Mouse (Mus musculus): ENCODE results near the gene Trpc4ap. TPM values are rescaled to one million over a fixed set of nuclear protein-coding genes. Genes with fewer than 3 reads are reported as not detected.

Gene Trpc4ap
- polyA plus RNA-seq, 1 experiment, result 133 TPM

DNA sequence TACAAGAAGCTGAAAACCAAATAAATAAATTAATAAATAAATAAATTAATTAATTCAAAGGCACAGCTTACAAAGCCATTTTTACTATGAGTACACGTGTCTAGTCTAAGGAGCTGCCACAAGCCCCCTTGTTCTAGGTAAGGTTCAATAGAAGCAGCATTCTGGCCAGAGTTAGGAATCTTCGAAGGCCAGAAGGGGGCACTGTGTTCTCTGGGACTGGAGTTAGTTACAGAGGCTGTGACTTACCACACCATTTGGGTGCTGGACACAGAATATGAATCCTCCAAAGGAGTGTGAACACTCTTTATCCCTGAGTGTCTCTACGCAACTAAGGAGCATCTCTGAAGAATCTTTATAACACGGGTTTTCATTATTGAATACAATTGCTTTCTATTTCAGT lies 23.7 kb downstream of the Trpc4ap start:
- Histone ChIP-seq H3K27me3 (ENCODE audit: control insufficient read depth, insufficient read depth, low read length) (no peaks in the 10 kb centered on the region), H3K27ac (ENCODE audit: insufficient read depth, low read depth, low read length) (no peak overlapping the region), H3K4me3 (ENCODE audit: low read depth, low read length) (no peak overlapping the region), H3K36me3 (ENCODE audit: control insufficient read depth, insufficient read depth, low read length) (peaks cover 62% of the 10 kb centered on the region), H3K4me1 (ENCODE audit: control insufficient read depth, insufficient read depth, insufficient read length, low read length) (no peaks in the 10 kb centered on the region)
- WGBS, result 85% methylated on average over 4 of the region's 4 CpGs
- 0 out of 2 replicates have a peak, but pooled peaks have one; percentile 9 for TF ChIP-seq CTCF (IDR thresholded peaks at IDR 0.05; ENCODE audit: extremely low read depth, insufficient read length, insufficient replicate concordance, low read depth, low read length)
- TF ChIP-seq POLR2A (IDR thresholded peaks at IDR 0.05; ENCODE audit: low read depth, low read length), result no peak

DNA sequence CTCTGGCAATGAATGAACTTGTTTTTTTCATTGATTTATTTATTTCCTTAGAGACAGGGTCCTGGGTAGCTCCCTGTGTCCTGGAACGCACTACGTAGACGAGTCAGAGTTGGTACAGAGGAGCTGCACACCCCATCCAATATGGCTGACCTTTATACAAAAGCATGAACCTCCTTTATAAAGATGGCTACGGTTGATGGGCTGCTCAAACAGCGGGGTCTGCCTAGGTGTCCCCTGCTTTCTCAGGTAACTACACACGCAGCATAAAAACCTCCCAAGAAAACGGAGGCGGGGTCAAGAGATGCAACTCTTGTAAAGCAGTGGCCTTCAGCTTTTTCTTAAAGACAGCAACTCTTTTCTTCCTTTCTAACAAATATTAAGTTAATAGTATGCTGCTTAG lies 24.3 kb downstream of the Trpc4ap start:
- no peaks in the 10 kb centered on the region for H3K27me3 ChIP-seq (ENCODE audit: control insufficient read depth, insufficient read depth, low read length)
- H3K27ac ChIP-seq (ENCODE audit: insufficient read depth, low read depth, low read length), result no peak overlapping the region
- H3K36me3 ChIP-seq (ENCODE audit: control insufficient read depth, insufficient read depth, low read length), result peaks cover 65% of the 10 kb centered on the region
- TF ChIP-seq POLR2A (IDR thresholded peaks at IDR 0.05; ENCODE audit: low read depth, low read length), result no peak
- no peak for TF ChIP-seq CTCF (IDR thresholded peaks at IDR 0.05; ENCODE audit: extremely low read depth, insufficient read length, insufficient replicate concordance, low read depth, low read length)
- H3K4me1 ChIP-seq (ENCODE audit: control insufficient read depth, insufficient read depth, insufficient read length, low read length), result no peaks in the 10 kb centered on the region
- H3K4me3 ChIP-seq (ENCODE audit: low read depth, low read length), result no peak overlapping the region
- 94% methylated on average over 8 of the region's 8 CpGs for WGBS

- no peak overlapping the region for H3K27ac ChIP-seq (ENCODE audit: insufficient read depth, low read depth, low read length)
- H3K4me3 ChIP-seq (ENCODE audit: low read depth, low read length), result no peak overlapping the region
- H3K36me3 ChIP-seq (ENCODE audit: control insufficient read depth, insufficient read depth, low read length), result peaks cover 67% of the 10 kb centered on the region
- no peaks in the 10 kb centered on the region for H3K27me3 ChIP-seq (ENCODE audit: control insufficient read depth, insufficient read depth, low read length)
- no peak for TF ChIP-seq CTCF (IDR thresholded peaks at IDR 0.05; ENCODE audit: extremely low read depth, insufficient read length, insufficient replicate concordance, low read depth, low read length)
- TF ChIP-seq POLR2A (IDR thresholded peaks at IDR 0.05; ENCODE audit: low read depth, low read length), result no peak
- 69% methylated on average over 6 of the region's 6 CpGs for WGBS
- no peaks in the 10 kb centered on the region for H3K4me1 ChIP-seq (ENCODE audit: control insufficient read depth, insufficient read depth, insufficient read length, low read length)
Measured at GRCm38 (mm10) chr2:155663910-155664460, 28.2 kb downstream of the Trpc4ap start.

GRCm38 (mm10) chr2:155663097-155663496 lies 29.1 kb downstream of the Trpc4ap start:
- 21% methylated on average over 5 of the region's 5 CpGs for WGBS
- peaks cover 65% of the 10 kb centered on the region for H3K36me3 ChIP-seq (ENCODE audit: control insufficient read depth, insufficient read depth, low read length)
- peak; percentile 56; the same call in 1 of the 2 replicates for TF ChIP-seq CTCF (IDR thresholded peaks at IDR 0.05; ENCODE audit: extremely low read depth, insufficient read length, insufficient replicate concordance, low read depth, low read length)
- no peak for TF ChIP-seq POLR2A (IDR thresholded peaks at IDR 0.05; ENCODE audit: low read depth, low read length)

DNA sequence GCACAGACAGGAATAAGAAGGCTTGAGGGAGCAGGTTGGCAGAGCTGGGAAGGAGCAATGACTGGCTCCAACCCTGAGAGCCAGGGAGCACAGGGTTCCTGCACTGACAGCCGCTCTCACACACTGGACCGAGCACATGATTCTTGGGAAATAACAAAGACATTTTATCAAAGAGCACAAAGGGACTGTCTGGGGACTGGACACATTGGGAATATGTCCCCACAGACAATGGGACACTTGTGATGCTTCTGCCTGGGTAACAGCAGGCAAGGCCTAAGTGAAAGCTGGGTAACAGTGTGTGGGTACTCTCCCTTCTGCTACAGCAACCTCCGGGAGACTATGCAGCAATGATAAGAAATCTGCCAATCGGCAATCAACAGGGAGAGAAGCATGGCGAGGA lies 29.8 kb downstream of the Trpc4ap start:
- Histone ChIP-seq H3K4me1 (ENCODE audit: control insufficient read depth, insufficient read depth, insufficient read length, low read length) (no peaks in the 10 kb centered on the region), H3K4me3 (ENCODE audit: low read depth, low read length) (no peak overlapping the region), H3K27ac (ENCODE audit: insufficient read depth, low read depth, low read length) (no peak overlapping the region), H3K27me3 (ENCODE audit: control insufficient read depth, insufficient read depth, low read length) (no peaks in the 10 kb centered on the region), H3K36me3 (ENCODE audit: control insufficient read depth, insufficient read depth, low read length) (peaks cover 68% of the 10 kb centered on the region)
- WGBS, result 97% methylated on average over 5 of the region's 5 CpGs
- TF ChIP-seq CTCF (IDR thresholded peaks at IDR 0.05; ENCODE audit: extremely low read depth, insufficient read length, insufficient replicate concordance, low read depth, low read length) (no peak), POLR2A (IDR thresholded peaks at IDR 0.05; ENCODE audit: low read depth, low read length) (no peak)

More at GRCm38 (mm10) chr2:155663097-155663496, 29.1 kb downstream of the Trpc4ap start:
- Histone ChIP-seq H3K4me1 (ENCODE audit: control insufficient read depth, insufficient read depth, insufficient read length, low read length) (no peaks in the 10 kb centered on the region), H3K4me3 (ENCODE audit: low read depth, low read length) (no peak overlapping the region), H3K27me3 (ENCODE audit: control insufficient read depth, insufficient read depth, low read length) (no peaks in the 10 kb centered on the region), H3K27ac (ENCODE audit: insufficient read depth, low read depth, low read length) (no peak overlapping the region)

DNA sequence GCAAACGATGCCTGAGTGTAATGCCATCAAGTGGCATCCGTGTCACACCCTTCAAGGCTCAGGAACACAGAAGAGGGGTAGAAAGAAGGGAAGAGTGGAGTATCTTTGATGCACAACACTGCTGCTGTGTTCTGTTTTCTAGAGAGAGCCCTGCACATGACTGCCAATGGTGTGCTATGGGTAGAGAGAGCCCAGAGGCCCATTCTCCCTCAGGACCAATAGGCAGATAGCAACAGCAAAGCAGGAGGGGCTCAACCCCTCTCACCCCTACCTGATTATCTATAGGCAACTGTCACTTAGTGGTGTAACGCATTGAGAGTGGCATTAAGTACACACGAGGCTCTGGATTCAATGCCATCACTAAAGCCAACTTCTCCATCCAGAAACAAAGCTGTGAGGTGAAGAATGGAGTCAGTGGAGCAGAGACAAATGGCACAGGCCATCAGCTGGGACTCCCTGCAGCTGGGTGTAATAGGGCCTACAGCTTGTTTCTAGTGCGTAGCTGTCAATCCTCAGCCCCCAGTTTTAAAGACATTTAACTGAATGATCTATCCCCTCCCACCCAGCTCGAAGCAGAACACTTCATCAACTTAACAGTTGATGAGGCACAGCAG lies 36.3 kb downstream of the Trpc4ap start:
- H3K27ac ChIP-seq (ENCODE audit: insufficient read depth, low read depth, low read length), result no peak overlapping the region
- TF ChIP-seq POLR2A (IDR thresholded peaks at IDR 0.05; ENCODE audit: low read depth, low read length), result no peak
- no peak for TF ChIP-seq CTCF (IDR thresholded peaks at IDR 0.05; ENCODE audit: extremely low read depth, insufficient read length, insufficient replicate concordance, low read depth, low read length)
- peaks cover 65% of the 10 kb centered on the region for H3K36me3 ChIP-seq (ENCODE audit: control insufficient read depth, insufficient read depth, low read length)
- 92% methylated on average over 6 of the region's 6 CpGs for WGBS
- no peaks in the 10 kb centered on the region for H3K4me1 ChIP-seq (ENCODE audit: control insufficient read depth, insufficient read depth, insufficient read length, low read length)
- H3K4me3 ChIP-seq (ENCODE audit: low read depth, low read length), result no peak overlapping the region
- H3K27me3 ChIP-seq (ENCODE audit: control insufficient read depth, insufficient read depth, low read length), result no peaks in the 10 kb centered on the region

GRCm38 (mm10) chr2:155652618-155653017 lies 39.6 kb downstream of the Trpc4ap start:
- TF ChIP-seq CTCF (IDR thresholded peaks at IDR 0.05; ENCODE audit: extremely low read depth, insufficient read length, insufficient replicate concordance, low read depth, low read length) (no peak), POLR2A (IDR thresholded peaks at IDR 0.05; ENCODE audit: low read depth, low read length) (no peak)
- H3K27me3 ChIP-seq (ENCODE audit: control insufficient read depth, insufficient read depth, low read length), result no peaks in the 10 kb centered on the region
- H3K27ac ChIP-seq (ENCODE audit: insufficient read depth, low read depth, low read length), result no peak overlapping the region
- H3K36me3 ChIP-seq (ENCODE audit: control insufficient read depth, insufficient read depth, low read length), result peaks cover 67% of the 10 kb centered on the region
- no peaks in the 10 kb centered on the region for H3K4me1 ChIP-seq (ENCODE audit: control insufficient read depth, insufficient read depth, insufficient read length, low read length)
- H3K4me3 ChIP-seq (ENCODE audit: low read depth, low read length), result no peak overlapping the region
- 94% methylated on average over 5 of the region's 5 CpGs for WGBS
